Mouse (Mus musculus) small intestine, adult 2 months (tissue): ENCODE data around the gene Nufip1. TPM values are rescaled to one million over a fixed set of nuclear protein-coding genes. Genes with fewer than 3 reads are reported as not detected.

Experiments used
- H3K27ac ChIP-seq: fragments of 200-500 bp; 2 replicates; pipeline ENCODE4 v1.5.1; 2012; ENCODE audit warnings: low read depth, low read length, control low read depth, inconsistent platforms; ENCODE audit not compliant: insufficient read depth
- H3K27me3 ChIP-seq: fragments of 200-500 bp; 2 replicates; pipeline ENCODE4 v1.6.1; 2012; ENCODE audit warnings: mild to moderate bottlenecking, moderate library complexity, low read length, inconsistent platforms; ENCODE audit not compliant: control insufficient read depth, insufficient read depth
- H3K36me3 ChIP-seq: fragments of 200-500 bp; 2 replicates; pipeline ENCODE4 v1.6.1; 2012; ENCODE audit warnings: mild to moderate bottlenecking, low read length, control low read depth, inconsistent platforms; ENCODE audit not compliant: control insufficient read depth, insufficient read depth
- H3K4me1 ChIP-seq: fragments of 200-500 bp; 2 replicates; pipeline ENCODE4 v1.6.1; 2012; ENCODE audit warnings: low read length, inconsistent platforms, mixed read lengths; ENCODE audit not compliant: control insufficient read depth, insufficient read depth, insufficient read length
- H3K4me3 ChIP-seq: fragments of 200-500 bp; 2 replicates; pipeline ENCODE4 v1.5.1; 2012; ENCODE audit warnings: low read depth, mild to moderate bottlenecking, control low read depth, inconsistent platforms, low read length, moderate library complexity
- CTCF ChIP-seq: fragments of 200-500 bp; IDR thresholded peaks from 2 replicates; pipeline ENCODE4 v1.5.1; 2012; ENCODE audit warnings: low read depth, mild to moderate bottlenecking, control low read depth, inconsistent platforms, low read length, moderate library complexity, mixed read lengths; ENCODE audit not compliant: insufficient replicate concordance, insufficient read length; ENCODE audit errors: extremely low read depth
- POLR2A ChIP-seq: fragments of 200-500 bp; IDR thresholded peaks from 2 replicates; pipeline ENCODE4 v1.6.1; 2012; ENCODE audit warnings: low read depth, mild to moderate bottlenecking, control low read depth, inconsistent platforms, low read length, moderate library complexity
- whole genome bisulfite sequencing: fragments of 180-500 bp; shearing (Covaris S2); methylation state at CpG from one replicate; pipeline ENCODE4 v1.1.7; 2018; 5-methylcytosine and 5-hydroxymethylcytosine counted together
- polyA plus RNA-seq: library from polyadenylated mRNA; depleted of rRNA; stranded (reverse); fragments of >200 nt; gene quantifications from 2 replicates; pipeline ENCODE4 v1.2.3, GENCODE M21; 2012; rRNA removed

Gene Nufip1
- 2.1 and 2.9 TPM in 2 replicates for polyA plus RNA-seq

GRCm38 (mm10) chr14:76110396-76111221 is at the start of gene Nufip1, which contains the start of gene Gpalpp1:
Nufip1 (plus strand) TSS chr14:76110891.
Gpalpp1 (minus strand) TSS chr14:76110760.
- Histone ChIP-seq H3K4me1 (no peaks in the 10 kb centered on the region; the same call in 1 of the 2 replicates), H3K36me3 (peaks cover 19% of the 10 kb centered on the region), H3K4me3 (peak within 1 kb of the TSS; percentile 99), H3K27ac (peak within 1 kb of the TSS; percentile 62), H3K27me3 (no peaks in the 10 kb centered on the region)
- TF ChIP-seq POLR2A (peak; percentile 30; the same call in 1 of the 2 replicates), CTCF (peak; percentile 15; the same call in 1 of the 2 replicates)
- WGBS = under 1% methylated on average over 69 of the region's 69 CpGs

DNA sequence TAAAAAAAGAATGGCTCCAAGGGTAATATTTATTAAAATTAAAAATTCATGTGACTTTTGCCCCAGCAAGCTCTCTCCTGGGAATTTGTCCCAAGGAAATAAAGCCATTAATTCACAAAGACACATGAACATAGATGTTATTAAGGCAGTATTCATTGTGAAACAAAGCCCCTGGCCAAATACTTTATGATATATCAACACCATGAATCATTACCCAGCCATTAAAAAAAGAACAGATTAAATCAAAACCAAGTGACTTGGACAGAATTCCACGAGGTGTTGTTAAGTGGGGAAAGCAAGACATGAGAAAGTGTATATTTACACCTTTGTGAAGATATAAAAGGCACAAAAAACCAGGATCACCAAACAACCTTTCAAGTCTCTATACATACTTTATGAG is 43.5 kb upstream of the Nufip1 start:
- H3K27ac ChIP-seq = no peak overlapping the region
- no peaks in the 10 kb centered on the region for H3K27me3 ChIP-seq
- no peak overlapping the region for H3K4me3 ChIP-seq
- TF ChIP-seq CTCF = no peak
- 45% methylated on average over 1 of the region's 1 CpGs for WGBS
- H3K4me1 ChIP-seq = peaks cover 2% of the 10 kb centered on the region
- no peaks in the 10 kb centered on the region for H3K36me3 ChIP-seq

GRCm38 (mm10) chr14:76068296-76068695 is 42.4 kb upstream of the Nufip1 start:
- H3K27ac ChIP-seq = no peak overlapping the region
- H3K4me3 ChIP-seq = no peak overlapping the region
- H3K36me3 ChIP-seq = no peaks in the 10 kb centered on the region
- 25% methylated on average over 4 of the region's 4 CpGs for WGBS
- H3K4me1 ChIP-seq = peaks cover 9% of the 10 kb centered on the region
- no peaks in the 10 kb centered on the region for H3K27me3 ChIP-seq
- TF ChIP-seq CTCF (no peak), POLR2A (no peak)

DNA sequence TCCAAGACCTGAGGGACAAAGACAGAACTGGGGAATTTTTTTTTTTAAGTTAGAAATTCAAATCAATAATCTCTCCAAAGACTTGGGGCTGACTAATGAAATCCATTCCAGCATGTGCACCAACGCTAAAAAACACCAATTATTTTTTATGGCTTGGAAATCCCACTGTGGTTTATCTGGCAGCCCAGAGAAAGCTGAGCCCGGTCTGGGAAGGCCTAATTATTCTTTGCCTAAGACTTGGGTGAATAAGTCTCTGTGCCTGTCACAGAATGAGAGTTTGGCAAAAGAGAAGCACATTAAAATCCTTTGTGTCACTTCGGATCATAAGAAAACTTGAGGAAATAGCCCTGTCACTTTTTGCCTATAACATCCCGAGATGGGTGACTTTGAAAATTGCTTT is 41.4 kb upstream of the Nufip1 start:
- H3K4me1 ChIP-seq = peaks cover 17% of the 10 kb centered on the region
- TF ChIP-seq POLR2A (no peak), CTCF (no peak)
- no peak overlapping the region for H3K27ac ChIP-seq
- H3K27me3 ChIP-seq = no peaks in the 10 kb centered on the region
- H3K4me3 ChIP-seq = no peak overlapping the region
- no peaks in the 10 kb centered on the region for H3K36me3 ChIP-seq
- 78% methylated on average over 4 of the region's 4 CpGs for WGBS

DNA sequence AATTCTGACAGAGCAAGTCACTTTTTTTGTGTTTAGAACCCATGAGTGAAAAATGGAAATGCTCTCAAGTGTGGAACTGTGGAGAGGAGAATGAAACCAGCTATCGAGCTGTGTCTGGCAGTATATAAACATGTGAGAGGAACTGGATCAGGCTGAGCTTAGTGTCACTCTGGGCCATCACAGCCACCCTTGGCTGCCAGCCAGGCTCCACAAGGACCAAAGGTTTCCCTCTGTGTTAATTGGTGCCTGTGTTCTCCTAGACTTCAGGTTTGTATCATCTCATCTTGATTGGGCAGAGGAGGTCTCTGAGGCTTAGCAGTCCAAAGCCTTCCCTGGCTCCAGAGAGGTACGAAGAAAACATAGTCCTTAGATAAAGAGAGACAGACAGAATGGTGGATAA is 38.1 kb upstream of the Nufip1 start:
- peaks cover 25% of the 10 kb centered on the region for H3K4me1 ChIP-seq
- TF ChIP-seq POLR2A = no peak
- H3K27ac ChIP-seq = peak overlapping the region; percentile 87
- no peak overlapping the region for H3K4me3 ChIP-seq
- WGBS = 36% methylated on average over 2 of the region's 2 CpGs
- H3K27me3 ChIP-seq = no peaks in the 10 kb centered on the region
- no peaks in the 10 kb centered on the region for H3K36me3 ChIP-seq

- 66% methylated on average over 1 of the region's 1 CpGs for WGBS
- H3K27me3 ChIP-seq = no peaks in the 10 kb centered on the region
- no peak overlapping the region for H3K27ac ChIP-seq
- H3K4me1 ChIP-seq = peaks cover 25% of the 10 kb centered on the region
- H3K4me3 ChIP-seq = no peak overlapping the region
- H3K36me3 ChIP-seq = no peaks in the 10 kb centered on the region
- TF ChIP-seq CTCF = no peak
- TF ChIP-seq POLR2A = no peak
Observed at GRCm38 (mm10) chr14:76074206-76074605, 36.5 kb upstream of the Nufip1 start.

- Histone ChIP-seq H3K36me3 (no peaks in the 10 kb centered on the region), H3K4me3 (no peak overlapping the region), H3K4me1 (peaks cover 25% of the 10 kb centered on the region), H3K27ac (0 out of 2 replicates have a peak overlapping the region, but pooled peaks have one; percentile 10), H3K27me3 (no peaks in the 10 kb centered on the region)
- TF ChIP-seq CTCF (no peak), POLR2A (no peak)
- 26% methylated on average over 4 of the region's 4 CpGs for WGBS
Observed at GRCm38 (mm10) chr14:76075721-76076120, 35.0 kb upstream of the Nufip1 start.
